Mouse (Mus musculus) adrenal gland, postnatal 4 days (tissue): Measurements from ENCODE around the gene Bach2. TPM values are rescaled to one million over a fixed set of nuclear protein-coding genes. Genes with fewer than 3 reads are reported as not detected.

ENCODE experiments used
- DNase-seq, 2 experiments: peaks; one replicate each; pipeline ENCODE4 v3.0.0; 2021 to 2022; ENCODE audit warnings: low spot score in 2 of 2, mixed read lengths in 2 of 2
- total RNA-seq, 2 experiments: library from RNA; stranded (reverse); gene quantifications; 2 replicates each; pipeline ENCODE4 v1.2.3; 2021

Bach2 gene
- total RNA-seq, 2 experiments from 2014 or later, result 14.1 to 14.4 TPM

GRCm38 (mm10) chr4:32248990-32249393 is 10.4 kb downstream of the Bach2 start:
- no peak for DNase-seq

GRCm38 (mm10) chr4:32249748-32250332 is 11.2 kb downstream of the Bach2 start:
- DNase-seq, result no peak

GRCm38 (mm10) chr4:32250333-32251004 is 11.9 kb downstream of the Bach2 start:
- DNase-seq, result no peak

- DNase-seq, result no peak
Measured at GRCm38 (mm10) chr4:32251005-32251365, 12.4 kb downstream of the Bach2 start.

- no peak for DNase-seq
Measured at GRCm38 (mm10) chr4:32251946-32252672, 13.5 kb downstream of the Bach2 start.

- no peak for DNase-seq
Measured at GRCm38 (mm10) chr4:32257686-32258085, 19.1 kb downstream of the Bach2 start.

- DNase-seq, result no peak
Measured at GRCm38 (mm10) chr4:32258093-32258492, 19.5 kb downstream of the Bach2 start.

GRCm38 (mm10) chr4:32258596-32258995 is 20.0 kb downstream of the Bach2 start:
- no peak for DNase-seq

- DNase-seq, result no peak
Measured at GRCm38 (mm10) chr4:32260909-32261308, 22.3 kb downstream of the Bach2 start.

GRCm38 (mm10) chr4:32262825-32263684 is 24.5 kb downstream of the Bach2 start:
- no peak for DNase-seq

- DNase-seq, result no peak
Measured at GRCm38 (mm10) chr4:32263685-32264038, 25.1 kb downstream of the Bach2 start.

- DNase-seq, result no peak
Measured at GRCm38 (mm10) chr4:32264892-32265291, 26.3 kb downstream of the Bach2 start.

- DNase-seq, result no peak
Measured at GRCm38 (mm10) chr4:32266731-32267130, 28.1 kb downstream of the Bach2 start.

GRCm38 (mm10) chr4:32268042-32268441 is 29.4 kb downstream of the Bach2 start:
- no peak for DNase-seq

GRCm38 (mm10) chr4:32272398-32272797 is 33.8 kb downstream of the Bach2 start:
- no peak for DNase-seq

GRCm38 (mm10) chr4:32274776-32275294 is 36.2 kb downstream of the Bach2 start:
- DNase-seq, result no peak

GRCm38 (mm10) chr4:32279842-32280241 is 41.2 kb downstream of the Bach2 start:
- DNase-seq, result no peak

- no peak for DNase-seq
Measured at GRCm38 (mm10) chr4:32280401-32280800, 41.8 kb downstream of the Bach2 start.

- no peak for DNase-seq
Measured at GRCm38 (mm10) chr4:32281306-32281705, 42.7 kb downstream of the Bach2 start.

GRCm38 (mm10) chr4:32286405-32286804 is 47.8 kb downstream of the Bach2 start:
- no peak for DNase-seq
